Mouse (Mus musculus) R1 (cell line): ENCODE measurements around the gene Prkd3.
A peak's percentile ranks its signal among the peaks of the same experiment; 100 is the strongest.

Experiments
- DNase-seq: peaks from one replicate; pipeline ENCODE4 v3.0.0-alpha.2; 2018; ENCODE audit warnings: low read depth, low spot score

The Prkd3 gene

GRCm38 (mm10) chr17:78936466-78937228 is 84.0 kb downstream of the Prkd3 start, which contains the start of the genes Cebpz and Ndufaf7:
Gene Cebpz (minus strand): TSS chr17:78937066.
Gene Ndufaf7 (plus strand): TSS chr17:78937136.
- DNase-seq, result peak; percentile 100

DNA sequence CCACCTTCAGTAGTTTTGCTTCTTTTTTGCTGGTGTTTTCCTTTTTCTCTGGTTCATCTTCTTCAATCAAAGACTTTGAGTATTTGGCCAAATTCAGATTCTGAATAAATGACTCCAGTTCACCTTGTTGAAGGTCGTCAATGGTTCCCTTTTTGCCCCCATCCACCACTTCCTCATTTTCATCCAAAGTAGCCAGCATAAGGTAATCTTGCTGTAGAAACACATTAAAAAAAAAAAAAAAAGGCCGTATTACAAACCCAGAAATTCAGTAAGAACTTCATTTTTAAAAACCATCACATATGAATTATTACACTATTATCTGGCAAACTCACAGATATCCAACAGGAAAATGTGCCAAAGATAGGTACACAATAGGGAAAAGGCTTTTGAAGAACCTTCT is 84.8 kb downstream of the Prkd3 start:
- DNase-seq, result no peak

DNA sequence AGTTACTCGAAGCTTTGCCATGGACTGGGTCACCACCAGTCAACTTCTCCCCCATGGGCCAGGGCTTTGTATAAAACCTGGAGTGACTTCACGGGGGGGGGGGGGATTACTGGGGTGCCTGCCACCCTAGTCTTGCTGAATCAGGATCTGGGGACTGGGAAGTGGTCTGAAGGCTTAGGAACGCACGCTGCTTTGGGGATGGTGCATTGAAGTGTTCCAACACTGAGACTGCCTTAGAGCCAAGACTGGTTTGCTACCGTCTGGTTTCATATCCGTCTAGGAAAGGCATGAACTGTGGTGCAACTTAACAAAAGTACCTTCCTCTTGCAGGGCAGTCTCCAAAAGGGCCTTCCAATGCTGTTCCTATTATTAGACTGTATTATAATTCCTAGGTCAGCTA is 102.9 kb downstream of the Prkd3 start:
- no peak for DNase-seq

DNA sequence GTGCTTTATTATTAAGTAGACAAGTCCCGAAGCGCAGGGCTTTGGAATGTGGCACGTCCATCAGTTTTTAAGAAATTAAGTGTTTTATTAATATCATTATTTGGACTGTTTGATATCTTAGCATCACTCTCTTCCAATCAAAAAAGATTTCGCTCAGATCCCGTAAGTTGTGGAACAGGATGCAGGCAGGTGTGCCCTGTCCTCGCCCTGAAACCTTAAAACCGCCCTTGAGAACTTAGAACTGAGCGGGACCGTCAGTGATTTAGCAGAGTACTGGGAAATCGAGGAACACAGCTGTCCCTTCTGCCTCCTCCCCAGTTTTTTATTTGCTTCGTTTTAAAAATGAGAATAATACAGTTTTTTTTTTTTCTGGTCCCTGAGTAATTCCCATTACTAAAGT is 103.7 kb downstream of the Prkd3 start:
- no peak for DNase-seq

DNA sequence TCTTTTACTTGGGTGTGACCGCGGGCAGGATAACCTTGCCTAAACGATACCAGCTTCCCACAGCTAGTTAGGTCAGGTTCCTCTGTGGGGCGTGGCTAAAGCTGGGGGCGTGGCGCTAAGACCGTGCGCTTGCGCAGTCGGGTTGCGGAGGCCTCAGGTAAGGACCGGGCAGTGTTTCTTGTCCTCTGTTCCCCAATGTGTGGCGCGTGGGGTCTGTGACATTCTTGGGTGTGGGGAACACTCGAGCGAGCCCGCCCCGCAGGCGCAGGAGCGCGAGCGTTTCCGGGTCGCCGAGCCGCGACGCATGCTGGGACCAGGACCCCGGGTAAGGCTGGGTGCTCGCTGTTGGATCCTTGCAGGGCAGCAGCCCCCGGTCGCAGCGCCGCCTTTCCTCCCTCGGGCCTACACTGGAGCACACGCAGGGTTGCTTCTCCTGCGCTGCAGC is 104.2 kb downstream of the Prkd3 start, which contains the start of gene Cebpzos:
Gene Cebpzos, plus strand, starts transcription at position 132 of the 445 bp plus-strand sequence.
- DNase-seq, result peak; percentile 97

DNA sequence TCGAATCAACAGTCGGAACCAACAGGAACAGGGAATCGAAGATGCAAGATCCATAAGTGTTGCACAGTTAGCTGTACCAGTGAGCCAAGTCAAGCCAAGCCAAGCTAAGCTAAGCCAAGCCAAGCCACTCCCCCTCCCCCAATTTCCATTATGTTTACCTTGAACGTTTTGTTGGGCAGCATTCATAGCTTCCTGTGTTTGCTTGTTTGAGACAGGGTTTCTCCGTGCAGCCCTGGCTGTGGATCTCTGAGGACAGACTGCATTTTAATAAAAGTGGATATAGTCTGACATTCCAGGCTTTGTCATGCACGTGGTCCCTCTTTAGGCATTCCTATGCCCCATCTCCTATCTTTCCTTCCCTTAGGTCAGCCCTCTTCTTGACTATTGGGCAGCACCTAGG is 104.8 kb downstream of the Prkd3 start:
- DNase-seq, result peak; percentile 88

DNA sequence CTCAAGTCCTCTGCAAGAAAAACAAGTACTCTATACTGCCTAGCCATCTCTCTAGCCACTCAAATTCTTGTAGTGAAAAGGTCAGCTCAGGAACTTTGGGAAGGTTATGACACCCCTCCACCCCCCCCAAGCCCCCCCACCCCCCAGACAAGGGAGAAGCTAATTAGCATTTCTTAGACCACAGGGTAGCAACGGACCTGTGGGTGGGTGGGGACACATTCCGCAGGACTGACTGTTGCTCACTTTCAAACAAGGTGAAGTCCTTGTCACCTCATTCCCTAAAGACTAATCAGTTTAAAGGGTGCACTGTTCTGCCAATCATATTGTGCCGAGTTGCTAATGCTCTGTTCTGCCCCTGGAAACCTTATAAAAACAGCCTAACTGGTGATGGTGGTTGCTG is 106.7 kb downstream of the Prkd3 start:
- peak; percentile 89 for DNase-seq

GRCm38 (mm10) chr17:78912861-78913281 is 107.7 kb downstream of the Prkd3 start:
- DNase-seq, result peak; percentile 91

GRCm38 (mm10) chr17:78909374-78909773 is 111.2 kb downstream of the Prkd3 start:
- DNase-seq, result no peak

DNA sequence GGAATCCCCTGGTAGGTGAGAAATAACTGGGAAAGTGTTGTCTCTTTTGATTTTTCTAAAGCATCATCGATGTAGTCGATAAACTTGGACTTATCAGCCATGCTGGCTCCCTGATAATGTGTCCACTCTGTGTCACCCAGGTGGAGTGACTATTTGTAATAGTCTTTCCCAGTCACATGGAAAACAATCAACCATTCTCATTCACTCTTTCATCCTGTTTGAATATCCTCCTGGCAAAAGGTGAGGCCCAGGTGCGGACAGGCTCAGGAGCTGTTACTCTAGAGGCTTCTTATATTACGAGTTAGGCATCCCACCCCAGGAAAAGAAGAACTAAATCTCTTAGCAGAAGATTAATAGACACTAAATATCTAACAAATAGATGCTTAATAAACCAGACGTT is 113.7 kb downstream of the Prkd3 start, which contains the start of gene Sult6b1:
Gene Sult6b1, minus strand, starts transcription at position 101 of the 400 bp plus-strand sequence.
- DNase-seq, result no peak

GRCm38 (mm10) chr17:78903158-78903557 is 117.5 kb downstream of the Prkd3 start:
- DNase-seq, result no peak
